Mouse (Mus musculus): ENCODE measurements around the gene Lemd1. TPM values are rescaled to one million over a fixed set of nuclear protein-coding genes. Genes with fewer than 3 reads are reported as not detected.

The Lemd1 gene
- total and polyA plus RNA-seq, 3 experiments: not detected

- Histone ChIP-seq H3K4me3 (replicated peaks in 1 of 3; ENCODE audit: low read depth in 2 of 3, low read length in 2 of 3, poor library complexity in 1 of 3) (no peak overlapping the region), H3K9me3 (replicated peaks; ENCODE audit: low read length) (peaks cover 3% of the 10 kb centered on the region), H3K4me2 (ENCODE audit: insufficient read depth, low read depth, poor library complexity, severe bottlenecking) (no peak overlapping the region), H3K36me3 (replicated peaks in 1 of 2; ENCODE audit: control insufficient read depth in 1 of 2, insufficient read depth in 1 of 2, low read length in 1 of 2) (no peaks in the 10 kb centered on the region), H3K27ac (ENCODE audit: insufficient read depth, low read depth) (no peak overlapping the region), H3K79me2 (replicated peaks; ENCODE audit: control insufficient read depth, extremely low read depth, insufficient read depth, poor library complexity, severe bottlenecking) (no peaks in the 10 kb centered on the region), H3K9ac (ENCODE audit: insufficient read depth, low read depth) (no peak overlapping the region), H3K4me1 (ENCODE audit: control insufficient read depth in 1 of 2, insufficient read depth in 2 of 2) (peaks cover 3 to 37% of the 10 kb centered on the region in 2 experiments; a peak in 2 of 4 replicates), H3K27me3 (replicated peaks) (peaks cover 26% of the 10 kb centered on the region)
- dilution Hi-C loops (cut with MboI; ENCODE audit: extremely low pct_ligation_motif_present, extremely low pct_unique_long_range_greater_than_20kb, low sequenced_read_pairs) (no loop called here), in situ Hi-C loops (cut with MboI; ENCODE audit: low pct_ligation_motif_present, low pct_unique_long_range_greater_than_20kb, low sequenced_read_pairs) (no loop called here)
- no peak for DNase-seq (ENCODE audit: extremely low read depth)
- TF ChIP-seq USF2 (conservative IDR thresholded peaks at IDR 0.05; ENCODE audit: low read depth, low read length): no peak
- TF ChIP-seq PAX5 (IDR thresholded peaks at IDR 0.05; ENCODE audit: low read length): no peak
Observed at GRCm38 (mm10) chr1:132190040-132190513, 1.2 kb upstream of the Lemd1 start.

GRCm38 (mm10) chr1:132190621-132191092 is 574 bp upstream of the Lemd1 start:
- Histone ChIP-seq H3K36me3 (replicated peaks in 1 of 2; ENCODE audit: control insufficient read depth in 1 of 2, insufficient read depth in 1 of 2, low read length in 1 of 2) (no peaks in the 10 kb centered on the region), H3K27me3 (replicated peaks) (peaks cover 26% of the 10 kb centered on the region), H3K9ac (ENCODE audit: insufficient read depth, low read depth) (no peak overlapping the region), H3K4me2 (ENCODE audit: insufficient read depth, low read depth, poor library complexity, severe bottlenecking) (no peak overlapping the region), H3K4me1 (ENCODE audit: control insufficient read depth in 1 of 2, insufficient read depth in 2 of 2) (peaks cover 3 to 43% of the 10 kb centered on the region in 2 experiments; a peak in 2 of 4 replicates), H3K79me2 (replicated peaks; ENCODE audit: control insufficient read depth, extremely low read depth, insufficient read depth, poor library complexity, severe bottlenecking) (no peaks in the 10 kb centered on the region), H3K9me3 (replicated peaks; ENCODE audit: low read length) (peaks cover 3% of the 10 kb centered on the region), H3K4me3 (replicated peaks in 1 of 3; ENCODE audit: low read depth in 2 of 3, low read length in 2 of 3, poor library complexity in 1 of 3) (no peak overlapping the region), H3K27ac (ENCODE audit: insufficient read depth, low read depth) (no peak overlapping the region)
- no peak for TF ChIP-seq CTCF (conservative IDR thresholded peaks at IDR 0.05 in 1 of 2, IDR thresholded peaks at IDR 0.05 in 1 of 2; ENCODE audit: low read depth in 2 of 2, low read length in 2 of 2)
- TF ChIP-seq UBTF (IDR thresholded peaks at IDR 0.05; ENCODE audit: low read depth, low read length): no peak
- no peak for TF ChIP-seq TBP (conservative IDR thresholded peaks at IDR 0.05; ENCODE audit: low read depth, low read length)
- TF ChIP-seq IRF4 (IDR thresholded peaks at IDR 0.05; ENCODE audit: low read depth, low read length): no peak
- TF ChIP-seq CHD2 (IDR thresholded peaks at IDR 0.05; ENCODE audit: low read length): no peak
- in situ Hi-C loops (cut with MboI; ENCODE audit: low pct_ligation_motif_present, low pct_unique_long_range_greater_than_20kb, low sequenced_read_pairs): no loop called here
- DNase-seq (ENCODE audit: extremely low read depth): no peak
- dilution Hi-C loops (cut with MboI; ENCODE audit: extremely low pct_ligation_motif_present, extremely low pct_unique_long_range_greater_than_20kb, low sequenced_read_pairs): no loop called here

- H3K4me3 ChIP-seq (replicated peaks in 1 of 3; ENCODE audit: low read depth in 2 of 3, low read length in 2 of 3, poor library complexity in 1 of 3): no peak overlapping the region
- no peak overlapping the region for H3K9ac ChIP-seq (ENCODE audit: insufficient read depth, low read depth)
- H3K4me2 ChIP-seq (ENCODE audit: insufficient read depth, low read depth, poor library complexity, severe bottlenecking): no peak overlapping the region
- no peaks in the 10 kb centered on the region for H3K79me2 ChIP-seq (replicated peaks; ENCODE audit: control insufficient read depth, extremely low read depth, insufficient read depth, poor library complexity, severe bottlenecking)
- in situ Hi-C loops (cut with MboI; ENCODE audit: low pct_ligation_motif_present, low pct_unique_long_range_greater_than_20kb, low sequenced_read_pairs): no loop called here
- peaks cover 16% of the 10 kb centered on the region for H3K27me3 ChIP-seq (replicated peaks)
- H3K4me1 ChIP-seq (ENCODE audit: control insufficient read depth in 1 of 2, insufficient read depth in 2 of 2): peaks cover 3 to 47% of the 10 kb centered on the region in 2 experiments; a peak in 2 of 4 replicates
- dilution Hi-C loops (cut with MboI; ENCODE audit: extremely low pct_ligation_motif_present, extremely low pct_unique_long_range_greater_than_20kb, low sequenced_read_pairs): no loop called here
- H3K27ac ChIP-seq (ENCODE audit: insufficient read depth, low read depth): no peak overlapping the region
- DNase-seq (ENCODE audit: extremely low read depth): no peak
- H3K36me3 ChIP-seq (replicated peaks in 1 of 2; ENCODE audit: control insufficient read depth in 1 of 2, insufficient read depth in 1 of 2, low read length in 1 of 2): no peaks in the 10 kb centered on the region
- H3K9me3 ChIP-seq (replicated peaks; ENCODE audit: low read length): peaks cover 3% of the 10 kb centered on the region
- TF ChIP-seq MYC (IDR thresholded peaks at IDR 0.05; ENCODE audit: low read depth, low read length) (no peak), NELFE (IDR thresholded peaks at IDR 0.05; ENCODE audit: low read depth, low read length) (no peak), USF2 (conservative IDR thresholded peaks at IDR 0.05; ENCODE audit: low read depth, low read length) (no peak), ZKSCAN1 (IDR thresholded peaks at IDR 0.05; ENCODE audit: borderline replicate concordance, low read depth, low read length) (no peak), SIN3A (IDR thresholded peaks at IDR 0.05; ENCODE audit: low read length) (no peak), RAD21 (IDR thresholded peaks at IDR 0.05; ENCODE audit: low read depth, low read length) (no peak), SMC3 (IDR thresholded peaks at IDR 0.05; ENCODE audit: low read depth, low read length) (no peak), ZNF384 (IDR thresholded peaks at IDR 0.05; ENCODE audit: low read depth, low read length) (no peak), HCFC1 (IDR thresholded peaks at IDR 0.05; ENCODE audit: low read depth, low read length) (no peak), KAT2A (IDR thresholded peaks at IDR 0.05; ENCODE audit: insufficient replicate concordance, low read length) (no peak), JUN (IDR thresholded peaks at IDR 0.05; ENCODE audit: insufficient read depth, low read depth, low read length) (no peak), POLR2A (IDR thresholded peaks at IDR 0.05; ENCODE audit: low read depth, low read length) (no peak), NRF1 (IDR thresholded peaks at IDR 0.05; ENCODE audit: low read depth, low read length) (no peak), USF1 (IDR thresholded peaks at IDR 0.05; ENCODE audit: low read depth, low read length) (no peak), IRF4 (IDR thresholded peaks at IDR 0.05; ENCODE audit: low read depth, low read length) (no peak), MEF2A (IDR thresholded peaks at IDR 0.05; ENCODE audit: borderline replicate concordance, low read depth, low read length) (no peak), ELF1 (IDR thresholded peaks at IDR 0.05; ENCODE audit: low read depth, low read length) (no peak), PAX5 (IDR thresholded peaks at IDR 0.05; ENCODE audit: low read length) (no peak)
Observed at GRCm38 (mm10) chr1:132191786-132192680, 802 bp downstream of the Lemd1 start.
